Mouse (Mus musculus): ENCODE results near the gene Eif4a2. TPM values are rescaled to one million over a fixed set of nuclear protein-coding genes. Genes with fewer than 3 reads are reported as not detected.

The Eif4a2 gene
- polyA plus RNA-seq, 1 experiment from 2014 or later, result 239 TPM

DNA sequence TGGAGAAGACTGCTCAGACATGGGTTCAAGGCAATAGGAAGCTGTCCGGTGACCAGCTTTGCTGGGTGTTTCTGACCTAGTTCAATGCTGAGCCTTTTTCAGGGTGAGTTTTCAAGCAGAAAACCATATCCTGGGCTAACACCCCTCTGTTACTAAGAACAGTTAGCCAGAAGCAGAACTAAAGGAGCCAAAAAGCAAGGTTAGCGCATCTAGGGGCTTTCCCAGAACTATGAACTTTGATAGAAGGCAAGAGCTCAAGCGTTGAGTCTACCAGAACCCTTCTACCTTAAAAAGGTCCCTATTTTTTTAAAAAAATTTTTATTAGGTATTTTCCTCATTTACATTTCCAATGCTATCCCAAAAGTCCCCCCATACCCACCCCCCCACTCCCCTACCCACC lies 33.7 kb downstream of the Eif4a2 start:
- Histone ChIP-seq H3K27me3 (ENCODE audit: control insufficient read depth, insufficient read depth, low read length) (no peaks in the 10 kb centered on the region), H3K36me3 (ENCODE audit: control insufficient read depth, insufficient read depth, low read length) (no peaks in the 10 kb centered on the region), H3K27ac (ENCODE audit: low read depth, low read length) (no peak overlapping the region), H3K4me2 (replicated peaks; ENCODE audit: low read depth, low read length) (no peak overlapping the region), H3K9me3 (ENCODE audit: control insufficient read depth, low read length) (no peaks in the 10 kb centered on the region), H3K4me3 (ENCODE audit: low read depth, low read length) (no peak overlapping the region), H3K9ac (ENCODE audit: low read depth, low read length) (no peak overlapping the region), H3K4me1 (replicated peaks; ENCODE audit: control insufficient read depth, insufficient read depth, low read length) (no peaks in the 10 kb centered on the region)
- 95% methylated on average over 3 of the region's 3 CpGs for WGBS
- DNase-seq (ENCODE audit: low spot score) (no peak), ATAC-seq (ENCODE audit: low FRiP score) (no peak)

DNA sequence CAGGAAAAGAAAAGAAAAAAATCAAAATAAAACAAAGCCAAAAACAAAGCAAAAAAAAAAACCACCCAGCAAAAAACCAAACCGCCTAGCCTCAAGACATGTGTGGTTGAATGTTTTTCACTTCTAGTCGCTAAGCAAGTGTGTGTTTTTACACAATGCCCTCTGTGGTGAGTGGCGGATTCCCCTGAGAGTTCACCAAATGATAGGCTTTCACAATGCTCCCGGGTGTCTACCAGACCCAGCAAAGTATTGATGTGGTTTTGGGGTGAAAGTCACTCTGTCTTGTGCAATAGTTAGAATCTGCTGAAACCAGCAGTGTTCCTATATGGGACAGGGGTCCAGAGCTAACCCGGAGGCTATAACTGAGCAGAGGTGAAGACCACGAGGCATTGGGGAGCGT lies 37.1 kb downstream of the Eif4a2 start:
- DNase-seq (ENCODE audit: low spot score), result no peak
- WGBS, result 84% methylated on average over 7 of the region's 7 CpGs
- no peaks in the 10 kb centered on the region for H3K27me3 ChIP-seq (ENCODE audit: control insufficient read depth, insufficient read depth, low read length)

DNA sequence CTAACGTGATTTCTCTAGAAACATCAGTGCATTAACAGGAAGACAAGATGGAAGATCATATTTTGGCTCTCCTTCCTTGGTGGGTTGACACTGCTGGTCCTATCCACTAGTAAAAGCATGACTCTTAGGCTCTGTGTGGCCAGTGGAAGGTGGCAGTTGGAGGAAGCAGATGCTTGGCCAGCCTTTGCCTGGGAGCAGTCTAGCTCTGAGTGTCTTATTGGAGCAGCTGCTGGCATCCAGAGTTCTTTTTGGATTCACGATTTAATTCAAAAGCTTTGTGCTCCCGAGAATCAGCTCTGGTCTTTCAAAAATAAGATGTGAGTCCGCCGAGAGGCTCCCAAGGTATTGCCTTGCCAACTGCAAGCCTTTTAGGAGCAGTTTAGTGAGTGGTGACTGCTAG lies 38.0 kb downstream of the Eif4a2 start:
- Histone ChIP-seq H3K4me3 (ENCODE audit: low read depth, low read length) (no peak overlapping the region), H3K9me3 (ENCODE audit: control insufficient read depth, low read length) (no peaks in the 10 kb centered on the region), H3K27me3 (ENCODE audit: control insufficient read depth, insufficient read depth, low read length) (no peaks in the 10 kb centered on the region), H3K27ac (ENCODE audit: low read depth, low read length) (no peak overlapping the region), H3K4me1 (replicated peaks; ENCODE audit: control insufficient read depth, insufficient read depth, low read length) (no peaks in the 10 kb centered on the region), H3K36me3 (ENCODE audit: control insufficient read depth, insufficient read depth, low read length) (no peaks in the 10 kb centered on the region), H3K4me2 (replicated peaks; ENCODE audit: low read depth, low read length) (no peak overlapping the region), H3K9ac (ENCODE audit: low read depth, low read length) (no peak overlapping the region)
- WGBS, result 87% methylated on average over 5 of the region's 5 CpGs
- no peak for DNase-seq (ENCODE audit: low spot score)
- no peak for ATAC-seq (ENCODE audit: low FRiP score)

More for the DNA sequence above, 37.1 kb downstream of the Eif4a2 start:
- Histone ChIP-seq H3K9ac (ENCODE audit: low read depth, low read length) (no peak overlapping the region), H3K36me3 (ENCODE audit: control insufficient read depth, insufficient read depth, low read length) (no peaks in the 10 kb centered on the region), H3K4me3 (ENCODE audit: low read depth, low read length) (no peak overlapping the region), H3K4me1 (replicated peaks; ENCODE audit: control insufficient read depth, insufficient read depth, low read length) (no peaks in the 10 kb centered on the region), H3K4me2 (replicated peaks; ENCODE audit: low read depth, low read length) (no peak overlapping the region), H3K27ac (ENCODE audit: low read depth, low read length) (no peak overlapping the region), H3K9me3 (ENCODE audit: control insufficient read depth, low read length) (no peaks in the 10 kb centered on the region)
- ATAC-seq (ENCODE audit: low FRiP score), result no peak

DNA sequence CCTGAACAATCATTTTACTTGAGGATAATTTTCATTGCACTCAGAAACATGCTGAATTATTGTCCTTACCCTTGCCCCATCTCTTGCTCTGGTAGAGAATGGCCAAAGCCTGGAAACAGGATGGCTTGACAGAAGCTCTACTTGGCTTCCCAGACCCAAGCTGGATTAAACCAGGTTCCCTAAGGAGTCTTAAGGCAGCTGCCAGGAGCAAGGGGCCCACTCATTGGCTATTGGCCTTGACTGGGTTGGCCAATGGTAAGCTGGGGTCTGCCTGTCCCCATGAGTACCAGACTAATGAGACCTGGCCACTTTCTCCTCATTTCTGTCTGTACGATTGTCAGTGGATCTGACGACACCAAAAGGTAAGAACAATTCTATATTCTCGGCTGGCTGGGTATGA lies 39.0 kb downstream of the Eif4a2 start, which contains the start of gene Adipoq:
Adipoq (plus strand) TSS at position 257 of the 400 bp plus-strand sequence.
- 93% methylated on average over 3 of the region's 3 CpGs for WGBS
- Histone ChIP-seq H3K9ac (ENCODE audit: low read depth, low read length) (no peak within 1 kb of the TSS), H3K4me2 (replicated peaks; ENCODE audit: low read depth, low read length) (no peak within 1 kb of the TSS), H3K4me1 (replicated peaks; ENCODE audit: control insufficient read depth, insufficient read depth, low read length) (no peaks in the 10 kb centered on the region), H3K36me3 (ENCODE audit: control insufficient read depth, insufficient read depth, low read length) (no peaks in the 10 kb centered on the region), H3K9me3 (ENCODE audit: control insufficient read depth, low read length) (no peaks in the 10 kb centered on the region), H3K27me3 (ENCODE audit: control insufficient read depth, insufficient read depth, low read length) (no peaks in the 10 kb centered on the region), H3K4me3 (ENCODE audit: low read depth, low read length) (no peak within 1 kb of the TSS), H3K27ac (ENCODE audit: low read depth, low read length) (no peak within 1 kb of the TSS)
- DNase-seq (ENCODE audit: low spot score) (no peak), ATAC-seq (ENCODE audit: low FRiP score) (no peak)

DNA sequence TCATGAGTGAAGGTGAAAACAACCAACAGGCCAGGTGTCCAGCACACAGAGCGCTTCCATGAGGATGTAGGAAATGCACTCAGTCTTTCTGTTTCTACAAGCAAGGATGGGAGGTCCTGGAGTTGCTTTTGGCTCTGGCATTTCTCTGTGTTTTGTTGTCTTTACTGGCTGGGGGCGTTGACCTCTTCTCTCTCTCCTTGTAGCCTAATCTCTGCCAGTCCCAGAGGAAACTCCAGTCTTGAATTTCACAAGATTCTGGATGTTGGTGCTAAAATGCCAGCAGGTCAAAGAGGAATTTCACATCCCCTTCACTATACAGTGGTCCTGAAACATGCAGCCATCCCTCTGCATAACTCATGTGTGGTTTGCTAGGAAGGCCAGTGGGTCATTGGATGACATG lies 41.7 kb downstream of the Eif4a2 start:
- 71% methylated on average over 2 of the region's 2 CpGs for WGBS
- no peaks in the 10 kb centered on the region for H3K9me3 ChIP-seq (ENCODE audit: control insufficient read depth, low read length)
- H3K36me3 ChIP-seq (ENCODE audit: control insufficient read depth, insufficient read depth, low read length), result no peaks in the 10 kb centered on the region

DNA sequence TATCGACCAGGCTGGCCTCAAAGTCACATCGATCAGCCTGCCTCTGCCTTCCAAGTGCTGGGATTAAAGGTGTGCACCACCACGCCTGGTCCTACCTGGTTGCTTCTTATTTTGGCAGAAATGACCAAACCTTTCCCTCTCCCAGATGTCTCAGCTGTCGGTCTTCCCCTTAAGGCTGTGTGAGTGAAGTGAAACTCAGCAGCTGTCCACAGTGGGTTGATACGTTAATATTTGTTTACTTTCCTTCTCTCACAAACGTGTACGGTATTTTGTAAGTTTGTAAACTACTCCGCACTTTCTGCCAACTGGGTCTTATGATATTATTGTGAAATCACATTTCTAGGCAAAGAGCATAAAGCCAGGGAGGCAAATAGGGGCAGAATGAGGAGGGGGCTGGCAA lies 42.2 kb downstream of the Eif4a2 start:
- no peaks in the 10 kb centered on the region for H3K4me1 ChIP-seq (replicated peaks; ENCODE audit: control insufficient read depth, insufficient read depth, low read length)
- WGBS, result 80% methylated on average over 8 of the region's 8 CpGs
- H3K9ac ChIP-seq (ENCODE audit: low read depth, low read length), result no peak overlapping the region
- H3K4me3 ChIP-seq (ENCODE audit: low read depth, low read length), result no peak overlapping the region
- no peak overlapping the region for H3K27ac ChIP-seq (ENCODE audit: low read depth, low read length)
- H3K27me3 ChIP-seq (ENCODE audit: control insufficient read depth, insufficient read depth, low read length), result no peaks in the 10 kb centered on the region
- ATAC-seq (ENCODE audit: low FRiP score) (no peak), DNase-seq (ENCODE audit: low spot score) (no peak)
- H3K36me3 ChIP-seq (ENCODE audit: control insufficient read depth, insufficient read depth, low read length), result no peaks in the 10 kb centered on the region
- H3K9me3 ChIP-seq (ENCODE audit: control insufficient read depth, low read length), result no peaks in the 10 kb centered on the region
- no peak overlapping the region for H3K4me2 ChIP-seq (replicated peaks; ENCODE audit: low read depth, low read length)

More for the DNA sequence above, 41.7 kb downstream of the Eif4a2 start:
- ATAC-seq (ENCODE audit: low FRiP score) (no peak), DNase-seq (ENCODE audit: low spot score) (no peak)
- no peaks in the 10 kb centered on the region for H3K27me3 ChIP-seq (ENCODE audit: control insufficient read depth, insufficient read depth, low read length)
- no peak overlapping the region for H3K4me3 ChIP-seq (ENCODE audit: low read depth, low read length)
- no peak overlapping the region for H3K4me2 ChIP-seq (replicated peaks; ENCODE audit: low read depth, low read length)
- H3K9ac ChIP-seq (ENCODE audit: low read depth, low read length), result no peak overlapping the region
- no peak overlapping the region for H3K27ac ChIP-seq (ENCODE audit: low read depth, low read length)
- H3K4me1 ChIP-seq (replicated peaks; ENCODE audit: control insufficient read depth, insufficient read depth, low read length), result no peaks in the 10 kb centered on the region

DNA sequence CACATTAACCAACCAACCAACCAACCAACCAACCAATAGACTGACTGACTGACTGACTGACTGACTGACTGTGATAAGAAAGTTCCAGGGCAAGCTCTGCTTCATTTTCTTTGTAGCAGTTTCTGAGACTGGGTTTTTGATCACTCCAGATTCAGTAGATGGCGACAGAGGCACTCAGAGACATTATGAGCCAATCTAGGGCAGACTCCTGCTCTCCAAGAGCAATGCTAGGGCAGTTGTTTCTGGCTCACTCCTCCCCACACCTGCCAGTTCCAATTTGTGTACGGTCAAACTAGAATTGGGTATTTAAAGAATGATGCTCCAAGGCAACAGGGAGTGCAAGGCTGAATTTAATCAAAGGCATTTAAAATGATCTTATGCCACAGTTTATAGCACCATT lies 44.2 kb downstream of the Eif4a2 start:
- no peaks in the 10 kb centered on the region for H3K36me3 ChIP-seq (ENCODE audit: control insufficient read depth, insufficient read depth, low read length)
- no peak overlapping the region for H3K27ac ChIP-seq (ENCODE audit: low read depth, low read length)
- no peaks in the 10 kb centered on the region for H3K9me3 ChIP-seq (ENCODE audit: control insufficient read depth, low read length)
- no peak overlapping the region for H3K9ac ChIP-seq (ENCODE audit: low read depth, low read length)
- H3K27me3 ChIP-seq (ENCODE audit: control insufficient read depth, insufficient read depth, low read length), result no peaks in the 10 kb centered on the region
- no peak overlapping the region for H3K4me3 ChIP-seq (ENCODE audit: low read depth, low read length)
- DNase-seq (ENCODE audit: low spot score) (peak; percentile 6), ATAC-seq (ENCODE audit: low FRiP score) (no peak)
- 37% methylated on average over 2 of the region's 2 CpGs for WGBS
- no peaks in the 10 kb centered on the region for H3K4me1 ChIP-seq (replicated peaks; ENCODE audit: control insufficient read depth, insufficient read depth, low read length)
- H3K4me2 ChIP-seq (replicated peaks; ENCODE audit: low read depth, low read length), result no peak overlapping the region

DNA sequence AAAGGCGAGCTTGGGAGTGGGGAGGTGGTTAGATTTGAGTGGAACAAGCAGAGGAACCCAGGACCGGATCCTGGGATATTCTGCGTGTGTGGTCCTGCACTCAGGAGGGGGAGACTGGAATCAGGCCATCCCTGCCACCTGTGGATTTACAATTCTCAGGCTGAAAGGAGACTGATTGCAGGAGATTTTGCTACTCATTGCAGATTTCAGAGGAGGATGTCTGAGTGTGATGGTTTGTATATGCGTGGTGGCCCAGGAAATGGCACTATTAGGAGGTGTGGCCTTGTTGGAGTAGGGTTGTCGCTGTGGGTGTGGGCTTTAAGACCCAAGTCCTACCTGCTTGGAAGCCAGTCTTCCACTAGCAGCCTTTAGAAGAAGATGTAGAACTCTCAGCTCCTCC lies 47.0 kb downstream of the Eif4a2 start:
- no peak overlapping the region for H3K27ac ChIP-seq (ENCODE audit: low read depth, low read length)
- H3K4me2 ChIP-seq (replicated peaks; ENCODE audit: low read depth, low read length), result no peak overlapping the region
- DNase-seq (ENCODE audit: low spot score) (no peak), ATAC-seq (ENCODE audit: low FRiP score) (no peak)
- no peaks in the 10 kb centered on the region for H3K27me3 ChIP-seq (ENCODE audit: control insufficient read depth, insufficient read depth, low read length)
- H3K4me1 ChIP-seq (replicated peaks; ENCODE audit: control insufficient read depth, insufficient read depth, low read length), result no peaks in the 10 kb centered on the region
- H3K4me3 ChIP-seq (ENCODE audit: low read depth, low read length), result no peak overlapping the region
- no peak overlapping the region for H3K9ac ChIP-seq (ENCODE audit: low read depth, low read length)
- WGBS, result 80% methylated on average over 5 of the region's 5 CpGs
- H3K36me3 ChIP-seq (ENCODE audit: control insufficient read depth, insufficient read depth, low read length), result no peaks in the 10 kb centered on the region
- H3K9me3 ChIP-seq (ENCODE audit: control insufficient read depth, low read length), result no peaks in the 10 kb centered on the region

DNA sequence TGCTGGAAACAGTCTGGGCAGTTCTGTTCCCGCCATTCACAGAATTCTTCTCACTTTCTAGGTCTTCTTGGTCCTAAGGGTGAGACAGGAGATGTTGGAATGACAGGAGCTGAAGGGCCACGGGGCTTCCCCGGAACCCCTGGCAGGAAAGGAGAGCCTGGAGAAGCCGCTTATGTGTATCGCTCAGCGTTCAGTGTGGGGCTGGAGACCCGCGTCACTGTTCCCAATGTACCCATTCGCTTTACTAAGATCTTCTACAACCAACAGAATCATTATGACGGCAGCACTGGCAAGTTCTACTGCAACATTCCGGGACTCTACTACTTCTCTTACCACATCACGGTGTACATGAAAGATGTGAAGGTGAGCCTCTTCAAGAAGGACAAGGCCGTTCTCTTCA lies 49.8 kb downstream of the Eif4a2 start:
- DNase-seq (ENCODE audit: low spot score) (no peak), ATAC-seq (ENCODE audit: low FRiP score) (no peak)
- Histone ChIP-seq H3K4me3 (ENCODE audit: low read depth, low read length) (no peak overlapping the region), H3K27me3 (ENCODE audit: control insufficient read depth, insufficient read depth, low read length) (no peaks in the 10 kb centered on the region), H3K9me3 (ENCODE audit: control insufficient read depth, low read length) (no peaks in the 10 kb centered on the region), H3K4me1 (replicated peaks; ENCODE audit: control insufficient read depth, insufficient read depth, low read length) (no peaks in the 10 kb centered on the region), H3K36me3 (ENCODE audit: control insufficient read depth, insufficient read depth, low read length) (no peaks in the 10 kb centered on the region), H3K4me2 (replicated peaks; ENCODE audit: low read depth, low read length) (no peak overlapping the region), H3K27ac (ENCODE audit: low read depth, low read length) (no peak overlapping the region), H3K9ac (ENCODE audit: low read depth, low read length) (no peak overlapping the region)
- 93% methylated on average over 13 of the region's 13 CpGs for WGBS

All from hindbrain, embryonic 11.5 days (tissue).